22 mouse cellular contexts compared by ENCODE assay signal in the genomic region with DNA sequence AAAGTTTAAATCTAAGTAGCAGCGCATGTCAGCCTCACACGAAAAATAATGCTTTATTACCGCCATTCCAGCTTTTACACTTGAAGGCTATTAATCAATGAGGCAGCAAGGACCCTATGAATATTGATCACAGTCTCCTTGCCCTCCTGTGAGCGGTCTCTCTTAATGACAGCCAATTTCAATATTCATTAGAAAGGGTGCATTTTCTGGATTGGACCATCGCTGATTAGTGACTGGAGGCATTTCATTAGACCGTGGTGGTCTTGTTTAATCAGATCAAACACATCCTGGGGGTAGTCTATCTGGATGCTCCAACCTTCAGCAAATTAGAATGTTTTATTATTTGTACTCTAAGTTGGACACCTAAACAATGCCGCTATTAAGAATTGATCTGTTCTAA.
"Had no signal": no experiment of that assay in that cellular context is flagged by ENCODE, and none has a peak within 500 bp of the region (broad histone marks: within the 10 kb centered on the region; RNA-seq: fewer than 3 reads in every experiment).

No protein-coding gene starts in this region.

- H3K27me3 ChIP-seq: heart, embryonic 12.5 days; intestine, embryonic 15.5 days had no signal

- DNase-seq: gastrocnemius, adult 2 months; gastrocnemius, postnatal 10 days; gastrocnemius, postnatal 25 days; heart, adult 18-20 months; heart, postnatal 10 days; heart, postnatal 4 days; kidney, adult 18-20 months; kidney, adult 8-10 months; kidney, postnatal 10 days; kidney, postnatal 25 days; kidney, postnatal 4 days; liver had no signal

- H3K9me3 ChIP-seq: heart, embryonic 10.5 days; heart, embryonic 12.5 days; intestine, embryonic 15.5 days; limb, embryonic 10.5 days; limb, embryonic 12.5 days had no signal

- H3K36me3 ChIP-seq: heart, embryonic 10.5 days; heart, embryonic 12.5 days; intestine, embryonic 15.5 days; limb, embryonic 10.5 days; limb, embryonic 12.5 days had no signal

- H3K4me3 ChIP-seq: gastrocnemius, adult 2 months; heart, embryonic 10.5 days; heart, embryonic 12.5 days; intestine, embryonic 15.5 days; layer of hippocampus, adult 2 months; left cerebral cortex, adult 2 months; limb, embryonic 10.5 days; limb, embryonic 12.5 days had no signal

- H3K27ac ChIP-seq: gastrocnemius, adult 2 months; heart, embryonic 10.5 days; intestine, embryonic 15.5 days; layer of hippocampus, adult 2 months; left cerebral cortex, adult 2 months; limb, embryonic 10.5 days had no signal

- H3K9ac ChIP-seq: heart, embryonic 12.5 days; intestine, embryonic 15.5 days; limb, embryonic 12.5 days had no signal

- H3K4me1 ChIP-seq: heart, embryonic 10.5 days; intestine, embryonic 15.5 days; limb, embryonic 10.5 days; limb, embryonic 12.5 days had no signal

- H3K4me2 ChIP-seq: heart, embryonic 12.5 days; intestine, embryonic 15.5 days; limb, embryonic 12.5 days had no signal

- ATAC-seq: forebrain, embryonic 16.5 days; inflammation-experienced regulatory T-cells, adult 6 months; intestine, embryonic 15.5 days; intestine, postnatal 0 days had no signal
